Mouse (Mus musculus): ENCODE data around the gene Zfp644.

Gene Zfp644

GRCm38 (mm10) chr5:106660867-106661266 is 36.2 kb downstream of the Zfp644 start:
- no peak for DNase-seq

GRCm38 (mm10) chr5:106652790-106653328 is 44.2 kb downstream of the Zfp644 start:
- DNase-seq: no peak

- DNase-seq: no peak
These were observed 44.8 kb downstream of the Zfp644 start for GRCm38 (mm10) chr5:106652220-106652753.

GRCm38 (mm10) chr5:106649995-106650394 is 47.1 kb downstream of the Zfp644 start:
- no peak for DNase-seq

- no peak for DNase-seq
These were observed 47.6 kb downstream of the Zfp644 start for GRCm38 (mm10) chr5:106649441-106649840.

- no peak for DNase-seq
These were observed 53.7 kb downstream of the Zfp644 start for GRCm38 (mm10) chr5:106643434-106643833.

- no peak for DNase-seq
These were observed 55.2 kb downstream of the Zfp644 start for GRCm38 (mm10) chr5:106641876-106642275.

GRCm38 (mm10) chr5:106640235-106640809 is 56.8 kb downstream of the Zfp644 start:
- DNase-seq: no peak

- DNase-seq: no peak
These were observed 57.5 kb downstream of the Zfp644 start for GRCm38 (mm10) chr5:106639627-106640026.

GRCm38 (mm10) chr5:106636423-106636946 is 60.6 kb downstream of the Zfp644 start:
- no peak for DNase-seq

GRCm38 (mm10) chr5:106628369-106629149 is 68.5 kb downstream of the Zfp644 start:
- no peak for DNase-seq

- no peak for DNase-seq
These were observed 73.8 kb downstream of the Zfp644 start for GRCm38 (mm10) chr5:106623337-106623736.

GRCm38 (mm10) chr5:106622193-106622592 is 74.9 kb downstream of the Zfp644 start:
- no peak for DNase-seq

- no peak for DNase-seq
These were observed 76.6 kb downstream of the Zfp644 start for GRCm38 (mm10) chr5:106620446-106620845.

GRCm38 (mm10) chr5:106615006-106615405 is 82.1 kb downstream of the Zfp644 start:
- DNase-seq: no peak

- no peak for DNase-seq
These were observed 82.5 kb downstream of the Zfp644 start for GRCm38 (mm10) chr5:106614570-106614969.

- no peak for DNase-seq
These were observed 84.9 kb downstream of the Zfp644 start for GRCm38 (mm10) chr5:106612151-106612550.

GRCm38 (mm10) chr5:106608798-106609197 is 88.3 kb downstream of the Zfp644 start, which contains the start of gene Gm17304:
TSS of gene Gm17304 (plus strand) at chr5:106609098.
- no peak for DNase-seq

- no peak for DNase-seq
These were observed 90.0 kb downstream of the Zfp644 start for GRCm38 (mm10) chr5:106607081-106607480.

GRCm38 (mm10) chr5:106605096-106605495 is 92.0 kb downstream of the Zfp644 start:
- no peak for DNase-seq

- DNase-seq: no peak
These were observed 92.7 kb downstream of the Zfp644 start for GRCm38 (mm10) chr5:106604381-106604780.

- DNase-seq: no peak
These were observed 97.6 kb downstream of the Zfp644 start for GRCm38 (mm10) chr5:106599482-106599881.

GRCm38 (mm10) chr5:106597472-106597871 is 99.6 kb downstream of the Zfp644 start:
- no peak for DNase-seq

GRCm38 (mm10) chr5:106594388-106594787 is 102.7 kb downstream of the Zfp644 start:
- no peak for DNase-seq

Data from B cell, adult 2 months (primary cell).